Mouse (Mus musculus) G1E (cell line): ENCODE results near the gene Hes3. TPM values are rescaled to one million over a fixed set of nuclear protein-coding genes. Genes with fewer than 3 reads are reported as not detected.

Experiments
- ATAC-seq: 2 replicates; pipeline ENCODE4 v1.8.0; 2016; ENCODE audit warnings: mild to moderate bottlenecking; ENCODE audit not compliant: insufficient number of reproducible peaks, poor library complexity, low FRiP score, severe bottlenecking; ENCODE audit errors: extremely low read depth
- DNase-seq: peaks from one replicate; pipeline ENCODE4 v3.0.0; 2012; ENCODE audit warnings: low spot score
- H3K27me3 ChIP-seq: 2 replicates; pipeline ENCODE4 v1.6.1; 2012; ENCODE audit warnings: mild to moderate bottlenecking, low read length, inconsistent platforms; ENCODE audit not compliant: insufficient read depth
- H3K36me3 ChIP-seq: replicated peaks from 2 replicates; pipeline ENCODE3; 2012; ENCODE audit warnings: mild to moderate bottlenecking, inconsistent platforms
- H3K4me1 ChIP-seq: 2 replicates; pipeline ENCODE4 v1.6.1; 2012; ENCODE audit warnings: low read depth, low read length, inconsistent platforms, mixed read lengths; ENCODE audit not compliant: insufficient read depth
- H3K4me3 ChIP-seq: 2 replicates; pipeline ENCODE4 v1.5.1; 2012; ENCODE audit warnings: low read depth, mild to moderate bottlenecking, inconsistent platforms, low read length, moderate library complexity, mixed read lengths
- H3K9me3 ChIP-seq: replicated peaks from 2 replicates; pipeline ENCODE4 v1.6.1; 2012; ENCODE audit warnings: inconsistent platforms
- CTCF ChIP-seq: IDR thresholded peaks from 2 replicates; pipeline ENCODE4 v1.5.1; 2012; ENCODE audit warnings: low read depth, low read length, inconsistent platforms, mixed read lengths
- GATA1 ChIP-seq: IDR thresholded peaks from 2 replicates; pipeline ENCODE4 v1.6.1; 2012; ENCODE audit warnings: borderline replicate concordance, low read length, inconsistent platforms, mixed read lengths
- GATA2 ChIP-seq: IDR thresholded peaks from 2 replicates; pipeline ENCODE4 v1.6.1; 2012; ENCODE audit warnings: low read depth, low read length, inconsistent platforms, borderline replicate concordance
- POLR2AphosphoS5 ChIP-seq: IDR thresholded peaks from 2 replicates; pipeline ENCODE4 v1.6.1; 2012; ENCODE audit warnings: low read depth, low read length, inconsistent platforms; ENCODE audit not compliant: insufficient replicate concordance
- TAL1 ChIP-seq: conservative IDR thresholded peaks from 2 replicates; pipeline ENCODE4 v1.6.1; 2012; ENCODE audit warnings: low read depth, low read length, inconsistent platforms, mixed read lengths
- polyA plus RNA-seq: library from polyadenylated mRNA; stranded (reverse); fragments of >175 nt; gene quantifications from 2 replicates; pipeline ENCODE4 v1.2.3, GENCODE M21; 2012
- total RNA-seq, 2 experiments: library from RNA; stranded (forward) in 1 of 2; stranded (reverse) in 1 of 2; fragments of 200-1000 nt in 1 of 2; fragments of >200 nt in 1 of 2; fragmentation: Nextera tagmentation in 1 of 2; gene quantifications; 2 replicates each; pipeline ENCODE4 v1.2.3; 2014 to 2017

Gene Hes3
- total and polyA plus RNA-seq, 3 experiments, result not detected

- H3K27me3 ChIP-seq, result no peaks in the 10 kb centered on the region
- no peak for ATAC-seq
- H3K4me3 ChIP-seq, result no peak overlapping the region
- H3K9me3 ChIP-seq, result no peaks in the 10 kb centered on the region
- peaks cover 4% of the 10 kb centered on the region; the same call in 1 of the 2 replicates for H3K4me1 ChIP-seq
- peaks cover 88% of the 10 kb centered on the region for H3K36me3 ChIP-seq
- DNase-seq, result no peak
- TF ChIP-seq CTCF (no peak), TAL1 (no peak), GATA2 (no peak), GATA1 (no peak), POLR2AphosphoS5 (no peak)
Observed at GRCm38 (mm10) chr4:152243969-152244368, 47.5 kb downstream of the Hes3 start.

DNA sequence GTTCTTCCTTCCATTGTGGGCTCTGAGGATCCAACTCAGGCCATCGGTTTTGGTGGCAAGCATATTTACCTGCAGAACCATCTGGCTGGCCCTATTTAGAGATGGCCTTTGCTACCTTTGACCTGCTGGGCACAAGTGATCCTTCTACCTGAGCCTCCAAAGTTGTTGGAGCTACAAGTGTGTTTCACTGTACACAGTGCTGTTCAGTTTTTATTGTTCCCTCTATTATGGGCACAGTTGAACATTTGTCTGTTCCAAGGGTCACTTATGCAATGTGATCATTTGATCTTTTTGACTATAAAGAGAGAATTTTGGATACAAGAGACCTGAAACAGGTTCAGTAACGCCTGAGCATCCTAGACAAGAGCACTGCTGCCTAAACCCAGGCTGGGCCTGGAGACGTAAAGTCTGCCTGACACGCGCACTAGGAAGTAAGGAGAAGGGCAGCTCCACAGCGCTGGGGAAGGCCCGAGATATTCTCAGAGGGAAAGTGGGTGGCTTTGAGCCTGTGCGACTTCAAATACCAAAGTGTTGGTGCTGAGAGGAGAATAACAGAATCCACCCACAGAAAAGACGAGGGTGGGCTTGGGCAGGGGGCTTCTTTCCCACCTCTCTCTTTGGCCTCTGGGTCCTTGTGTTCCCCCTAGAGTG is 48.1 kb downstream of the Hes3 start:
- H3K4me1 ChIP-seq, result peaks cover 4% of the 10 kb centered on the region; the same call in 1 of the 2 replicates
- H3K9me3 ChIP-seq, result no peaks in the 10 kb centered on the region

DNA sequence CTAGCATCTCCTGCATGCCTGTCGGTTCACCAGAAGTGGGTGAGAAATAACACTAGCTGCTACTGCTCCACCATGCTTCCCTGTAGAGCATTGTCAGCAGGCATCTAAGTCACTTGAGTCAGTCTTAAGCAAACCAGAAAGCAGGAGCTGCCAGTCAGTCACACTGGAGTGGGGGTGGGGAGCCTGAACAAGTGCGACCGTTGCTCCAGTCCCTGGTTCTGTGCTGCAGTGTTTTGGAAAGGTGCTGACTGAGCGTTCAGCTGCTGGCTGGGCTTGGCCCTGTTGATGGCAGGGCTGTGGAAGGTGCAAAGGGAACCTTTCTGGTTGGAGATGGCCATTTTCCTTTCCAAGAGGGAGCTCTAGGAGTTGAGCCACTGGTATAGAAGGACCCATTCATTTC is 51.5 kb downstream of the Hes3 start:
- Histone ChIP-seq H3K4me3 (no peak overlapping the region), H3K27me3 (no peaks in the 10 kb centered on the region), H3K36me3 (peaks cover 96% of the 10 kb centered on the region), H3K4me1 (no peaks in the 10 kb centered on the region), H3K9me3 (no peaks in the 10 kb centered on the region)
- TF ChIP-seq POLR2AphosphoS5 (no peak), TAL1 (no peak), CTCF (no peak), GATA2 (no peak)
- DNase-seq, result no peak
- no peak for ATAC-seq

More for the DNA sequence above, 48.1 kb downstream of the Hes3 start:
- TF ChIP-seq GATA2 (no peak), TAL1 (no peak), POLR2AphosphoS5 (no peak), GATA1 (no peak), CTCF (no peak)
- ATAC-seq (no peak), DNase-seq (no peak)
- Histone ChIP-seq H3K36me3 (peaks cover 87% of the 10 kb centered on the region), H3K27me3 (no peaks in the 10 kb centered on the region), H3K4me3 (no peak overlapping the region)

Other genes starting within 250 kb of the Hes3 start
- 0.87 and 3.9 TPM in 2 replicates for gene Plekhg5, start 219.2 kb downstream of the Hes3 start, total RNA-seq (2014; fragmentation: Nextera tagmentation)
- 1.6 and 1.7 TPM in 2 replicates for gene Plekhg5, start 219.2 kb downstream of the Hes3 start, total RNA-seq (2017)
- gene Plekhg5, start 219.2 kb downstream of the Hes3 start, polyA plus RNA-seq, result 4.0 and 4.1 TPM in 2 replicates
- not detected in 2 replicates for gene Tnfrsf25, start 175.7 kb downstream of the Hes3 start, total RNA-seq (2014; fragmentation: Nextera tagmentation)
- 0.29 TPM in 1 of 2 replicates, not detected in the other for gene Tnfrsf25, start 175.7 kb downstream of the Hes3 start, total RNA-seq (2017)
- not detected in 2 replicates for gene Tnfrsf25, start 175.7 kb downstream of the Hes3 start, polyA plus RNA-seq
- 9.3 and 16.4 TPM in 2 replicates for gene Espn, start 139.3 kb downstream of the Hes3 start, total RNA-seq (2014; fragmentation: Nextera tagmentation)
- 4.2 and 4.3 TPM in 2 replicates for gene Espn, start 139.3 kb downstream of the Hes3 start, total RNA-seq (2017)
- gene Espn, start 139.3 kb downstream of the Hes3 start, polyA plus RNA-seq, result 48.0 and 61.7 TPM in 2 replicates
- not detected in 2 replicates for gene Hes2, start 132.8 kb downstream of the Hes3 start, total RNA-seq (2014; fragmentation: Nextera tagmentation)
- gene Hes2, start 132.8 kb downstream of the Hes3 start, total RNA-seq (2017), result 0.33 and 0.46 TPM in 2 replicates
- 0.04 and 0.18 TPM in 2 replicates for gene Hes2, start 132.8 kb downstream of the Hes3 start, polyA plus RNA-seq
- 17.1 and 22.1 TPM in 2 replicates for gene Acot7, start 113.5 kb downstream of the Hes3 start, total RNA-seq (2014; fragmentation: Nextera tagmentation)
- gene Acot7, start 113.5 kb downstream of the Hes3 start, total RNA-seq (2017), result 17.6 and 18.6 TPM in 2 replicates
- gene Acot7, start 113.5 kb downstream of the Hes3 start, polyA plus RNA-seq, result 46.2 and 51.1 TPM in 2 replicates
- gene Gpr153, start 17.4 kb downstream of the Hes3 start, total RNA-seq (2014; fragmentation: Nextera tagmentation), result not detected in 2 replicates
- 0.05 TPM in 1 of 2 replicates, not detected in the other for gene Gpr153, start 17.4 kb downstream of the Hes3 start, total RNA-seq (2017)
- 0.03 and 0.09 TPM in 2 replicates for gene Gpr153, start 17.4 kb downstream of the Hes3 start, polyA plus RNA-seq
- gene Icmt, start 5.6 kb upstream of the Hes3 start, total RNA-seq (2014; fragmentation: Nextera tagmentation), result 19.0 and 21.9 TPM in 2 replicates
- gene Icmt, start 5.6 kb upstream of the Hes3 start, total RNA-seq (2017), result 21.5 and 24.6 TPM in 2 replicates
- gene Icmt, start 5.6 kb upstream of the Hes3 start, polyA plus RNA-seq, result 19.0 TPM in 2 replicates
- gene Rnf207, start 27.3 kb upstream of the Hes3 start, total RNA-seq (2014; fragmentation: Nextera tagmentation), result not detected in 2 replicates
- gene Rnf207, start 27.3 kb upstream of the Hes3 start, total RNA-seq (2017), result 0.11 and 0.52 TPM in 2 replicates
- gene Rnf207, start 27.3 kb upstream of the Hes3 start, polyA plus RNA-seq, result not detected in 2 replicates
- 543 and 552 TPM in 2 replicates for gene Rpl22, start 34.1 kb upstream of the Hes3 start, total RNA-seq (2014; fragmentation: Nextera tagmentation)
- gene Rpl22, start 34.1 kb upstream of the Hes3 start, total RNA-seq (2017), result 1,450 and 1,748 TPM in 2 replicates
- 38.3 and 54.2 TPM in 2 replicates for gene Rpl22, start 34.1 kb upstream of the Hes3 start, polyA plus RNA-seq
- gene Chd5, start 47.0 kb upstream of the Hes3 start, total RNA-seq (2014; fragmentation: Nextera tagmentation), result not detected in 2 replicates
- under 0.01 TPM in 2 replicates for gene Chd5, start 47.0 kb upstream of the Hes3 start, total RNA-seq (2017)
- 0.01 TPM in 2 replicates for gene Chd5, start 47.0 kb upstream of the Hes3 start, polyA plus RNA-seq
- gene Nphp4, start 185.0 kb upstream of the Hes3 start, total RNA-seq (2014; fragmentation: Nextera tagmentation), result not detected in 2 replicates
- not detected in 2 replicates for gene Nphp4, start 185.0 kb upstream of the Hes3 start, total RNA-seq (2017)
- gene Nphp4, start 185.0 kb upstream of the Hes3 start, polyA plus RNA-seq, result not detected in 2 replicates
- gene Kcnab2, start 186.2 kb upstream of the Hes3 start, total RNA-seq (2014; fragmentation: Nextera tagmentation), result not detected in 2 replicates
- 0.06 TPM in 1 of 2 replicates, not detected in the other for gene Kcnab2, start 186.2 kb upstream of the Hes3 start, total RNA-seq (2017)
- gene Kcnab2, start 186.2 kb upstream of the Hes3 start, polyA plus RNA-seq, result 0.02 and 0.04 TPM in 2 replicates